Mouse (Mus musculus) heart, postnatal 10 days (tissue): ENCODE data around the gene Fgfr2. TPM values are rescaled to one million over a fixed set of nuclear protein-coding genes. Genes with fewer than 3 reads are reported as not detected.

Source experiments
- DNase-seq, 2 experiments: peaks; one replicate each; pipeline ENCODE4 v3.0.0; 2021
- intact Hi-C: fragments of 180-260 bp; cut with DNase I; formaldehyde crosslinking; loops from one replicate; pipeline ENCODE4 v1.15.1; 2025
- total RNA-seq, 2 experiments: library from RNA; stranded (reverse); gene quantifications; 2 replicates each; pipeline ENCODE4 v1.2.3; 2021

The Fgfr2 gene
- total RNA-seq, 2 experiments from 2014 or later, result 6.2 to 6.3 TPM

DNA sequence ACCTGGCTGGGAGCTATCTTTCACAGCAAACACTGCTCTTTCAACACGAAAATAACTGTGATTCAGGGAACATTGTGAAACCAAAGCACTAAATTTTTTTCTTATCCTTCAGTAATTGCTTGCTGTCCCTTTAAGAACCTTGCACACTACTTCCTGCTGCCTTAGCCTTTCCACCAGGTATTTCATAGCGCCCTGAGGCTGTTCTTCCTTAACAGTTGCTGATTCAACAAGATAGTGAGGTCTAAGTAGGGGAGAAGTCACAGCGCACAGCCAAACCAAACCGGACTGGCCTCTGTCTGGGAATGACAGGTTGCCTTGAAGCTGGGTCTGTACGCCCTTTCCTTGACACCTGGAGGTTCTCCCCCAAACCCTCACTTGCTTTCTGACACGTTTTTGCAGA lies 72.5 kb downstream of the Fgfr2 start:
- DNase-seq, result no peak
- intact Hi-C loops, result loop anchor here (5.0 kb wide), 1 partner anchor 72 kb away; the partner anchor contains the start of genes Ctbp2 and Fgfr2

DNA sequence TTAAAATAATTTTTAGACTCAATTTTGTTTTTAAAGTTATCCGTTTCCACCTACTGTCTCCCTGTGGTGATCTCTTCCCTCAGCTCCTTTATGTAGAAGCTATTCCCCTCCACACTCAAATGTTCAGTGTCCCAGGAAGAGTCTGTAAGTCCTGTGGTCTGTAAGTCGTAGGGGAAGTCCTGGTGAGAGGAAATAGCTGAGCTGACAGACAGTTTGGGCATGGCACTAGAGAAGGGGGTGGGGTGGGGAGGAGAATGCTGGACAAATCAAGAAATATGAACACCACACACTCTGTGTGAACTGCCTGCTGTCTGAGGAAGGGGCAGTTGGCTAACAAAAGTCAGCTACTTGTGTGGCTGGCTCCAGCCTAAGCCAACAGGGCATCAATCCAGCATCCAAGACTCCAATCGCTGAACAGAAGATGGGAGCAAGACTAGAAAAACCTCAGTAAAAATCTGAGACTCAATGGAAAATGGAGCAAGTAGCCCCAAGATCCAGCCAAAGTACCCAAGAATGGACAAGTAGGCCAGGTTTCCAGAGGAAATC lies 75.0 kb downstream of the Fgfr2 start:
- intact Hi-C loops, result no loop called here
- no peak for DNase-seq

DNA sequence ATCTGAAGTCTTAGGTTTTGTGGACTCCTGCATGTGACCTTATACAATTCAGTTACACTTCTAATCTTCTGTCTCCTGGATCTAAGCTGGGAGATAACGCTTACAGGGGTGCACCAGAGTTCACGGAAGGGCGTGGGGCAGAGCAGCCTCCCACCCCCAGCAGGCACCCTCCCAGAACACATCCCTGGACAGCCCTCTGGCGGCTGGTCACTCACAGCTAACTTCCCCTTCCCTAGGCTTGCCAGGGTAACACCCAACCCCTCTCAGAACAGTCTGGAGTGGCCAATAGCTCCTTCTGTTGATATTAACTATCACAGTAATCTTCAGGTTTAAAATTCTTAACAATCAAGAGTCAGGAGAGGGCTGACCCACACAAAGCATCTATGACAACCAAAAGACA lies 75.9 kb downstream of the Fgfr2 start:
- peak in 1 of 2 experiments; percentile 46 for DNase-seq
- intact Hi-C loops, result no loop called here

DNA sequence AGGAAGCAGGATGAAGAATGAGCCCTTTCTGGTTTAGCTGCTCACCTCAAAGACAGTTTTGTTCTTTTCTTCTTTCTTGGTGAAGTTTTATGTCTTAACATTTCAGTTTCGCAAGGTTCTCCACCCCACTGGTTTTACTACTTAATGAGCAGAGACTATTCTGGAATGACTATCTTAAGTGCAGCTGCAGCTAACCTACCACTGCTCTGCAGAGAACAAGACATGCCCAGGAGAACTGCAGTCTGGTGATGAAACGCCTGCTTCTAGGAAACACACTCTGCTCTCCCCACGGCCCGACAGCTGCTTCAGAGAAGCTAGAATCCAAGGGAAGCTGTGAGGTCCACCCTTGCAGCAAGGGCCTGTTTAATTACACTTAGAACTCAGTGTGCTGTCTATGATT lies 78.4 kb downstream of the Fgfr2 start:
- intact Hi-C loops, result no loop called here

DNA sequence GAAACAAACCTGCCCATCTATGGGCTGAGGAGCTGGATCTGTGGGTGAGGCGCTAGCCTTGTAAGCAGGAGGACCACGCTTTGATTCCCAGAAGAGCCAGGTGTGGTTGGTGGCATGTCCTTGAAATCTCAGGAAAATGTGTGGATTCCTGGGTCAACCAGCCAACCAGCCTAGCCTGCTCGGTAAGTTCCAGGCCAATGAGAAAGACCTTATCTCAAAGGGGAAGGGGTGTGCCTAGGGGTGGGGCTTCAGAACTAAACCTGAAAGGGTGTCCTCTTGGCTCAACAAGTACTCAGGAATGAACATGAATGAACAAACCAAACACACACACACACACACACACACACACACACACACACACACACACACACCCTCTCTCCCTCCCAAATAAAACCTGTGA lies 81.4 kb downstream of the Fgfr2 start:
- intact Hi-C loops, result no loop called here
- no peak for DNase-seq

More for the DNA sequence above, 78.4 kb downstream of the Fgfr2 start:
- DNase-seq, result no peak

DNA sequence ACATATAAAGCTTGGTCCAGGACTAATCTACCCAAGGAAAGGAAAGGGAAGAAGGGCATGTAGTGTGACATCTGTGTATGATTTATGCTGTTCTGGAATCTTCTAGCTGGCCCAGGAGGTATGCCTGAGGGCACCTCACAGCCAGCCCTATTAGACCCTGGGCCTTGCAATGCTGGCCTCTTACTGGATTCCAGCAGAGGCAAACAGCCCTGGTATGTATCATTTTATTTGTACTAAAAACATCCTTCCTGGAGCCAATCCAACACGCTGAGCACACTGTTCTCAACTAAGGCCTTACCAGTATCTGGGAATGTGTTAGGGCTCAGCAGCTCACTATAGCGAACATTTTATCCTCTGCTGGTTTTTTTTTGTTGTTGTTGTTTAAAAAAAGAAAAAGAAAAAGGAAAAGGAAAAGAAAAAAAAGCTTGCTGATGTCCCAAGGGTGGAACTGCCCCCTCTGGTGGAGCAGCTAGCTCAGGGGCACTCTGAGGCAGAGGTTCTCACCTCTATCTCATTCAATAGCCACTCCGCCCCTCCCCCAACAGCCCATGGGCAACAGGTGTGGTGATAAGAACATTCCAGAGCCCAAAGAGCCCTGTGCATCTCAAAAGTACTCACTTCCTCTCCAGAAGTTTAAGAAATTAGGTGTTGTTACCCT lies 82.3 kb downstream of the Fgfr2 start:
- intact Hi-C loops, result no loop called here
- peak in 1 of 2 experiments; percentile 40 for DNase-seq

DNA sequence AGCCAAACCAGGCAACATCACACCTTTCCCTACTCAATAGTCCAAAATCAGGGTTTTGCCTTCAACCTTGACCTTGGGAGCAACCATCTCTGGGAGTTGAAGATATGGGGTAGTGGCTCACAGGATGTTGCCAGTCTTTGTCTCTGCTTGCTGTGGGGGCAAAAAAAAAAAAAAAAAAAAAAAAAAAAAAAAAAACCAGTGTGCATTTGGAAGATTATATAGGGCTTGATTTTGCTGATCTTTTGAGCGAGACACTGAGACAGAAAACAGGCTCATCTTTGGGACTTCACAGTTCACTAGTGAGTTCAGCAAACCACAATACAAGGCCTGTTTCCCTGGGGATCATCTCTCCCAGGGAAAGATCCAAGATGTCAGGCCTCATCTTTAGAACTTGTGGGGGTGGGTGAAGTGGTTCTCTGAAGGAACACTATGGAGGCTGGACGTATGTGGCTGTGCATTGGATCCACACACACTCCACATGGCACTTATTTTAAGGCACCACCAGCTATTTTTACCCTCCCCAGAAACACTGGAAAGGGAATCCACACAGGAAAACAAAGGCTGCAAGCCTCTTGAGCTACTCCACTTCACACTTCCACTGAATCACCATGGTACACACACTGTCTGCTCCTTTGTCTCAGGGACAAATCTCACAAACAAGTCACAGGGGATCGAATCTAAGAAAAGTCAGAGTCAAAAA lies 83.4 kb downstream of the Fgfr2 start:
- intact Hi-C loops, result loop anchor here (10.0 kb wide), 1 partner anchor 535 kb away; no protein-coding TSS in a partner anchor

DNA sequence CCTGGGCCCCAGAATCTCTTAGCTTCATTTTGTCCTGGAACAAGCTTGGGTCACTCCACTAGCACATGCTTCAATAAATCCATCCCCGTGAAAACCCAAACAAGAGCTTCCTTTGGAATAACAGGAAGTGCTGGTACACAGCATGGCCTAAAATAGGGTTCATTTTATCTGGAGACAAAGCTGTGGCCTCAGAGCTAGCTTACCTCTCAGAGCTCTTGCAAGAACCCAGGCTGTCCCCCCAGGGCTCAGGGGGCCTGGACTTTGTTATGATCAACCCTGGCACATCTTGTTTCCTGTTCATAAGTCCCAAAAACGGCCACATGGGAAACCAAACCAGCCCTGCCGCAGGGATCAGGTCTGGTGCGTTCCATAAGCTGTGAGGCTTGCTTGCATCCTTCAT lies 85.5 kb downstream of the Fgfr2 start:
- DNase-seq, result no peak
- intact Hi-C loops, result loop anchor here (10.0 kb wide), 1 partner anchor 537 kb away; no protein-coding TSS in a partner anchor

More for the DNA sequence above, 83.4 kb downstream of the Fgfr2 start:
- DNase-seq, result no peak

DNA sequence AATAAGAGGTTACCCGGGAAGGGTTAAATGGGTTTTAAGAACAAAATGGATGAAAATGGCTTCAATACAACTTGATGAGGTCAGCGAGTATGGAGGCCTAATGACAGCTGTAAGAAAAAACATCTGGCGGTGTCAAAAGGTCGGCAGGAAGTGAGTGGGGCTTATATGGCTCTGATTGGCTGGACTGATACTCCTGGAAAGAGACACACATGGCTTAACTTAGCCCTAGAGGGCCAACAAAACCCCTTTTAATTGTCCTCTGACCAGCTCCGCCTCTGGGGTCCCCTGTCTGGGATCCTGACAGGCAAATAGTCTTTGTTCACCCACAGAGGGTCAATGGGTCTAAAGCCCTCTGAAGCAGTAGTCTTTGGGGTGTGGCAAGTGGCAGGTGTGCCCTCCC lies 85.9 kb downstream of the Fgfr2 start:
- peak; percentile 70 to 72 for DNase-seq
- intact Hi-C loops, result loop anchor here (10.0 kb wide), 1 partner anchor 538 kb away; no protein-coding TSS in a partner anchor

DNA sequence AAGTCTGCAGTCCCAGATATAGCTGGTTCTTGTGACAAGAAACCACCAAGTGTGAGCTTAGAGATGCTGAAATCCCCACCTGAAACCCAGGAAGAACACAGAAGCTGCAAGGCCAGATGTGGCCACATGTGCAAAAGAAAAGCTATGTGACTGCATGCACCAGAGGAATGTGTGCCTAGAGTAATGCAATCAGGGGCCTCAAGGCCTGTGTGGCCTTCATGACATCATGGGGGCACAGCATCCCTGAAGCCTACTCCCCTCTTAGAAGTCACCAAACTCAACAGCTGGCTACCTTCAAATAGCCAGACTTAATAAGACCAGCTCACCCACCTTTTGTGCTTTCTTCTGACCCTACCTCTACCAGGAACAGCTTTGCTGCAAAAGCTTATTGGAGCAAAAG lies 87.2 kb downstream of the Fgfr2 start:
- intact Hi-C loops, result loop anchor here (10.0 kb wide), 1 partner anchor 539 kb away; no protein-coding TSS in a partner anchor
- no peak for DNase-seq

DNA sequence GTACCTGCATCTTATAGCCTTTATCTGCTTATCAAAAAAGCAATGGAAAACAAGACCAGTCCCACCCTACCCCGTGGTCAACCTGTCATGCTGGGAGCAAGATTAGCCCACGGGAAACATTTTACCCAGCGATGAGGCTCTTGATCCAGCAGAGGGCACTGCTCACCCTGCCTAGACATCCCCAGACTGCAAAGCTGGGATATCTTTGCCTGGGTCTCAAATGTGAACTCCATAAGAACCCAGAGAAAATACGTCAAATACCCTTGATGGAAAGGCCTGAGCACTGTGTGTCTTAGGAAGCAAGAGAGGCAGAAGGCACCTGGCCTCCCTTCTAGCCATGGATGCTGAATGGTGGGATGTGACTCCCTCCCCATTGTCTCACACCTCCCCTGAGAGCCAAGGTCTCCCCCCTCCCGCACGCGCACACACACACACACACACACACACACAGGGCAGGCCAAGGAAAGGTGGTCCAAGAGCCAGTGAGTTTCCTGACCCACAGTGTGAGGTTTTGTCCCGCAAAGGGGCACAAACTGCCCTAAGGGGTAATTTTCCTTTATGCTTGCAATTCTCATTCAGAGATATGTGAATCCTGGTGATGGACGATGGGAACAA lies 90.5 kb downstream of the Fgfr2 start:
- intact Hi-C loops, result loop anchor here (2.0 to 10.0 kb wide), 3 partner anchors 90 to 604 kb away; partner anchors contain the start of genes Edrf1 and Fgfr2
- DNase-seq, result peak; percentile 79 to 81

DNA sequence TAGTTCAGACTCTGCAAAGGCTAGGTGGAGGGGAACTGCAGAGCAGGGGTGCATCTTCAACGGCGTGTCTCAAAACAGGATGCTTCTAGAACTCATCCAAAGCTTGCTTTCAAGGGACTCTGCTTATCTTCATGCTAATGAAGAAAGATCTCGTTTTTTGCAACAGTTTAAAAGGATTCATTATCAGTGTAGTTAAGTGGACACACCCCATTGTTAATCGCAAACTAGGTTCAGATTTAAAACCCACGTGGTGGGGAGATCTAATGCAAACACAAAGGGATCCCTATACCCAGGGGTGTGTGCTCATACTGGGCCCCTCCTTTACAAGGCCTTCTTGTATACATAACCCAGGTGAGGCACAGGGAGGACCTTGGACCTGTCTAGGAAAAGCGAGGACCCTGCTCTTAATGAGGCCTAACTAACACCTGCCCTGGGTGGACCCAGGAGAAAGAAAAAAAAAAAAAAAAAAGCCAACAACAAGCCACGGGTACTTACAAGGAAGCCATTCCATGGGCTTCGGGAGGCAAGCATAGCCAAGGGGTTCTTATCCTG lies 93.6 kb downstream of the Fgfr2 start:
- intact Hi-C loops, result loop anchor here (10.0 kb wide), 2 partner anchors 285 to 545 kb away; no protein-coding TSS in a partner anchor
- no peak for DNase-seq

DNA sequence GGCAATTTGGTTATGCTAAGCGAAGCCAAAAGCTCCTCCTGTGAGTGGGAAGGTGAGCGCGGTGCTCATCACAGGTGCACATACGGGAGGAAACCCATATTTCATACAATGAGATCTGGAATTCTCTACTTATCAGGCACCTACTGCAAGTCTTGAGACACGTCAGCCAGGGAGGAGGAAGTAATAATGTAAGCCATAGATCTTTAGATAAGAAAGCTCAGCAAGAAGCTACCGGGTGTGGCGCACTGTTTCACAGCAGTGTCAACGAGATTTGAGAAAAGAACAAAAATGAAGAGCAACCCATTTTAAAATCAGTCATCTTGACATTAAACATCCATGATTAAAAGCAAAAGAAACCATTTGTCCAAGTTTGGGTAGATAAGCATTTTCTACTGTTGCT lies 94.1 kb downstream of the Fgfr2 start:
- intact Hi-C loops, result loop anchor here (10.0 kb wide), 1 partner anchor 286 kb away; no protein-coding TSS in a partner anchor

DNA sequence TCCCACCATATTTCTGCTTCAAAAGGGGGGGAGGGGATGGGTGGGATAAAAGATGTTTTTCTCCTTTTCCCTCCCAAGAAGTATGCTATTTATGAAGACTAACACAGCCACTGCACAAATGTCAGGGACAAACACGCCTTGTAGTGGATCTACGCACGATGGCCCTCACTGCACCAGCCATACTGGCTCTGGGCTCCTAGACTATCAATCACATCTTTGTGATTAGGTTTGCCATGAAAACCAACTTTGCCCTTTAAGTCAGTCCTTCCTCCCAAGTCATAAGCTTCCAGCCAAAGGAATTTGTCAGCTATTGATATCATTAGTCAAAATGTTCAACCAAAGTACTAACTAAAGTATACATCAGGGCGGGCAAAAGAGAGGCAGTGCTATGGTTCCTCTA lies 95.2 kb downstream of the Fgfr2 start:
- DNase-seq, result no peak
- intact Hi-C loops, result loop anchor here (10.0 kb wide), 1 partner anchor 287 kb away; no protein-coding TSS in a partner anchor

More for the DNA sequence above, 94.1 kb downstream of the Fgfr2 start:
- no peak for DNase-seq

DNA sequence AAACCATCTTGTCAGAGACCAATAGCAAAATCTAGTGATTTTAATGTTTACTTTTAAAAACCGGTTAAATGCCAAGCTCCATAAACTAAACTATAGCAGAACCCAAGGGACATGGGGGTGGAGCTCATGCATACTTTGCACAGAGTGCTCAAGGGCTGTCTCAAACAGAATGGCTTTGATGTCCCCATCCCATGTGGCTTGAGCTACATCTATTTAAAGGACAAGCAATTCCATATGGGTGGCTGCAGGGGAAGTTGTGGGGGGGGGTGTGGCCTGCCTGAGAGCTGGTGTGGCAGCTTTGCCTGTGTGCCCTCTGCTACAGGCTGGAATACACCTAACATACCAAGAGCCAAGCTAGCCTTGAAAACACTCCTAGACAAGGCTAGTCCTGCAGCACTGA lies 98.5 kb downstream of the Fgfr2 start:
- DNase-seq, result no peak
- intact Hi-C loops, result loop anchor here (10.0 kb wide), 1 partner anchor 290 kb away; no protein-coding TSS in a partner anchor

DNA sequence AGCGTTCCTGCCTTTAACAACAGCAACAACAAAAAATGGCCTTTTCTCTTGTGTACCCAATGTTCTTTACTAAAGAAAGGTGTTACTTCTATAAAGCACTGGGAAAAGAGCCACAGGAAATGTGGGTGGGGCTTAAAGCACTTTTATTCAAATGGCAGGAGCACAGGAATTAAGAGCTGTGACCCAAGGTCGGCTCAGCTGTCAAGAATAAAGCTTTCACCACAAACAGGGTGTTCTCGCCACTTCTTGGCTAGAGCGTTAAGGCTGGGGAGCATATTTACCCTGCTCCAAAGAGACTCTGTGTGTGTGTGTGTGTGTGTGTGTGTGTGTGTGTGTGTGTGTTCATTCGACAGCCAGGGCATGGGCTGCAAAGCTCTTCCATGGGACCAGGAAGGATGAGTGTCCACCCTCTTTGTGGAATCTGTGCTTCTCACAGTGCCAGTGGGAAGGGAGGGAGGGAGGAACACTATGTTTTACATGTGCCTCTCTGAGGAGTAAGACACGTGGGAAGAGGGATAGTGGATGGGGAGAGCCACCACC lies 103.6 kb downstream of the Fgfr2 start:
- peak in 1 of 2 experiments; percentile 30 for DNase-seq
- intact Hi-C loops, result loop anchor here (10.0 kb wide), 1 partner anchor 295 kb away; no protein-coding TSS in a partner anchor

DNA sequence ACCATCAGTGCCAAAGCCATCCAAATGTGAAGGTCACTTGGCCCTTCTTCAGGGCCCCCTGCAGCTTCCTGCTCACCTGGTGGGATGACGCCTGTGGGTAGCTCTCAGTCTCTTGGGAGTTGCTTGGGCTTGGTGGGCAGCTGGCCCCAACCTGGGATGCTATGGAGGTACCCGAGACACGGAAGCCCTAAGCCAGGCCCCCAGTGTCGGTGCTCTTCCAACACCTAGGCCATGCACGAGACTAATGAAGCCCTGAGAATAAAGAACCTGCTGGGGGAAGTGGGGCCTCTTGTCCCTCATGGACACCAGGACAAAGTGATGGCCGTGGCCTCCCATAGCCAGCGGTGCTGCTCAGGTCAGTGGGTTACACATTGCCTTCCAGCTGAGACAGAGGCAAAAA lies 104.2 kb downstream of the Fgfr2 start:
- DNase-seq, result no peak
- intact Hi-C loops, result no loop called here

DNA sequence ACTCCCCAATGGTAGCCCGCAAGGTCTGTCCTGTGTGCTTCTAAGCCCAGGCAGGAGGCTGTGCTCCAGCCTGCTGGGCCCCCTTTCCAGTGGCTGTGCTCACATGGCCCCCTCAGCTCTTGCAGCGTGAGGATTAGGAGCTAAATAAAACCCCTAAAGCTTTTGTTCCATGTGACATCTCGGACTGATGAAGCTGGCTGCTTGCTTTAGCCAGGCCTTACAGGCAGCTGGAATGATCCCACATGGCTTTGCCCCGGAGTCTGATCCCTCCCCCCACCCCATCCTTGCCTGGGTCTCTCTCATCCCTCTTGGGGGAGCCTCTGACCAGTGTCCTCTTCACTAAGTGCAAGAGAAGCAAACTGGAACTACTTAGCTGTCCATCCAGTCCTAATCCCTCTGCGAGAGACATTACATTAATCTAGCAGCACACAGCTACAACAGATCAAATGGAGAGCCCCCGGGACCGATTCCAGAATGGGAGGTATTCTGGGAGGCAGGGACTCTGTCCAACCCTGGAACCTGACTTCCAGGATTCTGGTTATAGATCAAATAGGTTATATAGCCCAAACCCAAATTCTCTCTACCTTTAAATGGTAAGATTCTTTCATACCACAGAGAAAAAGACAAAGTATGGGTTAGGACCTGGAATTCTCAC lies 107.6 kb downstream of the Fgfr2 start:
- DNase-seq, result peak; percentile 61 to 63
- intact Hi-C loops, result no loop called here

DNA sequence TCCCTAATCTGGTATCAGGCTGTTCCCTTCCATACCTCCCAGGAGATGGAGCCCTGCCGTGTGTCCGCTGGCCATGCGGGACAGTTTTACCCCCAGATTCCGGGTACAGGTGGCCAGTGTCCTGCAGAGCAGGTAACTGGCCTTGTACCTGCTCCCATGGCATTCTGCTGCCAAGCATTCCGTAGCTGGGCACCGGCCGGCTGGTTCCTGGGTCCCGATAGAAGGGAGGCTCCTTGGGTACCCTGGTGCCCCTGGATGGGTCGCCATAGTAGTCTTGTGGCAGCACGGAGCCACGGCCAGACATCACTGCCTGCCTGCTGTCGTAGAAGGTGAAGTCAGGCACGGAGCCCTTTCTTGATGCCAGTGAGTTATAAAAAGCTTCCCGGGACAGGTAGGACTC lies 108.5 kb downstream of the Fgfr2 start:
- intact Hi-C loops, result no loop called here
- no peak for DNase-seq

DNA sequence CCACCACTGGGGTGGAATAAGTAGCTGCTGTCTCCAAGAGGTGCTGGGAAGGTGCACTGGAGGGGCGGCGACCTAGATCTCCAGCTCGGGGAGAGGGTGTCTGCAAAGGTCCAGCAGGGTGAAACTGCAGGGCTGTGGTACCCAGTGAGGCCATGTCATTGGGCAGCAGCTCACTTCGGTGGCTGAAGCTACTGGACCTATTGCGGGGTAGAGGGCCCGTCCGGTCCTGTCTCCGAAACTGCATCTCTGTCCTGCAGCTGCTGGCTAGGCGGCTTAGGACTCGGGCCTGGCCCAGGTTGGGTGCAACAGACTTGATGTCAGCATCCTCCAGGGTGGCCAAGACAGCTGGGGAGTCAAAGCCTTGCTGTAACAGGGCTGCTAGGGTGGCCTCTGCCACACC lies 109.2 kb downstream of the Fgfr2 start:
- intact Hi-C loops, result no loop called here
- no peak for DNase-seq
